Mouse (Mus musculus): ENCODE data around the gene Tent5d. TPM values are rescaled to one million over a fixed set of nuclear protein-coding genes. Genes with fewer than 3 reads are reported as not detected.

Tent5d gene
- not detected in 2 replicates for polyA plus RNA-seq (2015; fragmentation: Nextera tagmentation; extraction: Ambion mirVana)

DNA sequence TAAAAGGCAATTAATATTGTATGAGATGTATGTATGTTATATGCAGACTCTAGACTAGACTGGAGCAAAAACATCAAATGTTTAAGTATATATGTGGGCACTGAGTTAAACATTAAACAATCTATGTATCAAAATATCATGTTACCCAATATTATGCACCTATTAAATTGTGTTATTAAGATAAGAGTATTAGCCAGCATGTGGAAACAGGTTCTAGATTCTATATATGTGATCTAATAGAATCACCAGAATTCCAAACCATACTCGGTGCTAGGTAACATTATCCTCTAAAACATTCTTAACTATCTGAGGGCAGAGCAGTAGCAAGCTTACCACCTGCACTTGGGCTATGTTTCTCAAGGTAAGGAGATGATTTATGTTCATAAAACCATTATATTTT, at the start of gene Tent5d:
Gene Tent5d (plus strand): TSS at position 301 of the 400 bp plus-strand sequence.
- 100% methylated on average over 1 of the region's 1 CpGs for WGBS
- ATAC-seq = no peak
- H3K9me3 ChIP-seq (replicated peaks) = no peaks in the 10 kb centered on the region
- H3K4me1 ChIP-seq = no peaks in the 10 kb centered on the region
- H3K4me2 ChIP-seq = no peak within 1 kb of the TSS
- H3K27me3 ChIP-seq = no peaks in the 10 kb centered on the region
- no peaks in the 10 kb centered on the region for H3K36me3 ChIP-seq (ENCODE audit: poor library complexity, severe bottlenecking)
- no peak within 1 kb of the TSS for H3K27ac ChIP-seq
- no peak within 1 kb of the TSS for H3K4me3 ChIP-seq
- no peak within 1 kb of the TSS for H3K9ac ChIP-seq

DNA sequence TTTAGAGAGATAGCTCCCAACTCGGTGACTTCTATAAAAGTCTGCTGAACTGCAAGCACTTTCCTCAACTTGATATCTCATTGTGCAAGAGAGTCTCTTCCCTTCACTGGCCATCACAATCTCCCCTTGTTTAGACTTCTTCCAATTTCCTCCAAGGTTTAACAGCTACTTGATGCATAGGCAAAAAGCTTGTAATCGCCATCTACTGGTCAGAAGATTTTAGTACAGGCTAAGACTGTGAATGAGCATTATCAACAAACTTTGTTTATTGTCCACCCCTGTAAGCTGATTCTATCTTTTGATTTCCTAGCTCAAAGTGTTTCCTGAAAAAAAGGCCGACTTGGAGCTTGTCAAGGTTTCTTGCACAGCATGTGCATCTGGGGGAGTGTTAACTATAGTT, 24.5 kb upstream of the Tent5d start:
- WGBS = 22% methylated on average over 3 of the region's 3 CpGs
- Histone ChIP-seq H3K27me3 (no peaks in the 10 kb centered on the region), H3K27ac (no peak overlapping the region), H3K9me3 (replicated peaks) (no peaks in the 10 kb centered on the region), H3K4me1 (no peaks in the 10 kb centered on the region), H3K36me3 (ENCODE audit: poor library complexity, severe bottlenecking) (no peaks in the 10 kb centered on the region), H3K4me2 (no peak overlapping the region), H3K9ac (no peak overlapping the region), H3K4me3 (no peak overlapping the region)
- ATAC-seq = no peak

DNA sequence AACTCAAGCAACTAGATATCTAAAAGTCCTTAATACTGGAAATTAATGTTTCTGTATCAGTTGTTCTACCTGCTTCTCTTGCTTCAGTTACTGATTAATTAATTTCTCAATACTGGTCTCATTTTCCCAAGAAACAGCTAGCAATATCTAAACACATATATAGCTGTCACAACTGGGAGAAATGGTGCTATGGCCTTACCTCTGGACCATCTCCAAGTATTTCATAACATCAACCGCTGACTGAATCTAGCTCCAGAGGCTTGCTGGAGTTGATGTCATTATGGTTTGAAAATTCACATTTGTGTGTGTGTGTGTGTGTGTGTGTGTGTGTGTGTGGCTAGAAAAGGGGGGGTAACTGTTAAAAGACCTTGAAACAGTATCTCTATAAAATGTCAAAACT, 2.3 kb upstream of the Tent5d start:
- no peak for ATAC-seq
- no peak overlapping the region for H3K4me2 ChIP-seq
- H3K9ac ChIP-seq = no peak overlapping the region
- no peaks in the 10 kb centered on the region for H3K27me3 ChIP-seq
- WGBS = 100% methylated on average over 1 of the region's 1 CpGs
- no peak overlapping the region for H3K4me3 ChIP-seq
- H3K9me3 ChIP-seq (replicated peaks) = no peaks in the 10 kb centered on the region
- H3K27ac ChIP-seq = no peak overlapping the region
- no peaks in the 10 kb centered on the region for H3K4me1 ChIP-seq
- H3K36me3 ChIP-seq (ENCODE audit: poor library complexity, severe bottlenecking) = no peaks in the 10 kb centered on the region

- Histone ChIP-seq H3K27me3 (no peaks in the 10 kb centered on the region), H3K4me3 (no peak overlapping the region), H3K9ac (no peak overlapping the region), H3K9me3 (replicated peaks) (no peaks in the 10 kb centered on the region), H3K27ac (no peak overlapping the region), H3K36me3 (ENCODE audit: poor library complexity, severe bottlenecking) (no peaks in the 10 kb centered on the region), H3K4me1 (no peaks in the 10 kb centered on the region), H3K4me2 (no peak overlapping the region)
- no peak for ATAC-seq
- WGBS = 25% methylated on average over 8 of the region's 8 CpGs
These were observed 1.5 kb upstream of the Tent5d start for GRCm38 (mm10) chrX:107790750-107791493.

DNA sequence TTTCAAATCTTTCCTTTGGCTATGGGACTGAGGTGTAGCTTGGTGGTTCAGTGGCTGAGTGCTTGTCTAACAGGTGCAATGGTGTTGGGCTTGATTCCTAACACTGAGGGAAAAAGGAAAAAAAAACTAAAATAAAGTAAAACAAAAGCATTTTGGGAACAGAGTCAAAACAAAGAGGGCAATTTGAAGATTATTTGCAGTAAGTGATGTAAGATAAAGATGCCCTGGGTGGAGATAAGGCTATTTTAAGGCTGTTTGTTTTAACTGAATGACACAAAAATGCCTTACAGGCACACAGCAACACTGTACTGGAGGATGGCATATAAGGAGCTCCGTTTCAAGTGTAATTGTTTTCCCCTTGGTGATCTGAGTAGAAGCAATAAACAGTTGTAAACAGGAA, 3.4 kb downstream of the Tent5d start:
- no peaks in the 10 kb centered on the region for H3K9me3 ChIP-seq (replicated peaks)
- ATAC-seq = no peak
- no peaks in the 10 kb centered on the region for H3K4me1 ChIP-seq
- H3K36me3 ChIP-seq (ENCODE audit: poor library complexity, severe bottlenecking) = no peaks in the 10 kb centered on the region
- WGBS = 68% methylated on average over 1 of the region's 1 CpGs
- no peak overlapping the region for H3K27ac ChIP-seq
- no peak overlapping the region for H3K9ac ChIP-seq
- H3K4me3 ChIP-seq = no peak overlapping the region
- H3K4me2 ChIP-seq = no peak overlapping the region
- no peaks in the 10 kb centered on the region for H3K27me3 ChIP-seq

GRCm38 (mm10) chrX:107796919-107797318, 4.5 kb downstream of the Tent5d start:
- H3K4me1 ChIP-seq = no peaks in the 10 kb centered on the region
- no peak for ATAC-seq
- no peak overlapping the region for H3K9ac ChIP-seq
- H3K36me3 ChIP-seq (ENCODE audit: poor library complexity, severe bottlenecking) = no peaks in the 10 kb centered on the region
- no peak overlapping the region for H3K4me3 ChIP-seq
- H3K27me3 ChIP-seq = no peaks in the 10 kb centered on the region
- H3K4me2 ChIP-seq = no peak overlapping the region
- H3K9me3 ChIP-seq (replicated peaks) = no peaks in the 10 kb centered on the region
- WGBS = 96% methylated on average over 2 of the region's 2 CpGs
- H3K27ac ChIP-seq = no peak overlapping the region

GRCm38 (mm10) chrX:107812120-107812519, 19.7 kb downstream of the Tent5d start:
- Histone ChIP-seq H3K9ac (no peak overlapping the region), H3K27me3 (no peaks in the 10 kb centered on the region), H3K4me2 (no peak overlapping the region), H3K27ac (no peak overlapping the region), H3K4me1 (no peaks in the 10 kb centered on the region), H3K36me3 (ENCODE audit: poor library complexity, severe bottlenecking) (no peaks in the 10 kb centered on the region), H3K9me3 (replicated peaks) (no peaks in the 10 kb centered on the region), H3K4me3 (no peak overlapping the region)
- ATAC-seq = no peak

DNA sequence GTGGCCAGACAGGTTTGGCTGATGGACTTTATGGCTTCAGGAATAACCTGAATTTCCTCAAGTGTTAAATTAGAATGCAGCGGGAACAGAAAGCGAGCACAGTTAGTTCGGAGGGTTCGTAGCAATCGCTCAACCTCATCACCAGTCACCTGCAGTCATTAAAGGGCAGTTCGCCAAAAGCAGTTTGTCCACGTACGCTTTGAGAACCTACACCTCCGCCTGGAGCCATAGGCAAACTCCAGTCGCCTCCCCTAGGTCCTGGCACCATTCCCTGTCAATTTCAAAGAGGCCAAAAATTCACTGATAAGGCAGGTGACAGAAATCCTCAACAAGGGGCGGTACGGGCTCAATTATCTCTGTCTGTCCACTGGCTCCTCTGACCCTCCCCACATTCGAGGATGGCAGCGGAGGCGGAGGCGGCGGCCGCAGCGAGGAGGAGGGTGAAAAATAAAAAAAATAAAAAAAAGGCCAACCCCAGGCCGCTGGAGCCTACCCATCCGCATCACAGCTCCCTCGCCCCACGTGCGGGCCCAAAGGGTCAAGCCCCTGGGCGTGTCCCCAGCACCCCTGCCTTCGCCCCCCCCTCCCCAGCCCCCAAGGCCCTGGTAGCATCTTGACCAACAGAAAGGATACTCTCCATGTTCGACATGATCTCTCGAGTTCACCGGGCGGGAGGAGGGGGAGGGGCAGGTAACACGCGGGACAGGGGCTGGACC, 23.3 kb downstream of the Tent5d start:
- no peaks in the 10 kb centered on the region for H3K9me3 ChIP-seq (replicated peaks)
- H3K9ac ChIP-seq = peak overlapping the region; percentile 65
- no peaks in the 10 kb centered on the region for H3K27me3 ChIP-seq
- 22% methylated on average over 25 of the region's 32 CpGs for WGBS
- H3K4me1 ChIP-seq = no peaks in the 10 kb centered on the region
- H3K4me2 ChIP-seq = peak overlapping the region; percentile 60
- peak; percentile 82 for ATAC-seq
- H3K36me3 ChIP-seq (ENCODE audit: poor library complexity, severe bottlenecking) = no peaks in the 10 kb centered on the region
- peak overlapping the region; percentile 54 for H3K4me3 ChIP-seq
- H3K27ac ChIP-seq = no peak overlapping the region

- 24% methylated on average over 21 of the region's 28 CpGs for WGBS
- Histone ChIP-seq H3K36me3 (ENCODE audit: poor library complexity, severe bottlenecking) (no peaks in the 10 kb centered on the region), H3K27ac (no peak within 1 kb of the TSS)
These were observed 23.8 kb downstream of the Tent5d start, which contains the start of gene 2610002M06Rik for GRCm38 (mm10) chrX:107816218-107816554. TSS of gene 2610002M06Rik (minus strand) at chrX:107816334.

DNA sequence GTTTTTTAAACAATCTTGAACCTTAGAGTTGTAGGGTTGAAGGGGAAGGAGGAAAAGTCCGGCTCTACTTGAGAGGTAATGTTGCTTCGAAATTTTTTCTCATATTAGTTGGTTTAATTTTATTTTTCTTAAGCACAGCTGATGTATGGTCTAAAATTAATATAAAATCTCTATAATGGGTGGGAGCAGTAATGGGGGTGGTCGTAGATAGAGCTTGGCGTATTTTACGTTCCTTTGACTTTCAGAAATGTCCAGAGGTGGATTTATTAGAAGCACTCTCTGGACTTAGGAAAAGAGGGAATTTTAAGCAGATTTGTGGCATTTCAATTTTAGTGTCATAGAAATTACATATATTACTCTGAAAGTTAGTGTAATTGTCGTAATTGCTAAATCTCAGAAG, 24.3 kb downstream of the Tent5d start:
- no peak overlapping the region for H3K4me3 ChIP-seq
- peak overlapping the region; percentile 60 for H3K4me2 ChIP-seq
- H3K4me1 ChIP-seq = no peaks in the 10 kb centered on the region
- H3K9ac ChIP-seq = no peak overlapping the region
- no peaks in the 10 kb centered on the region for H3K36me3 ChIP-seq (ENCODE audit: poor library complexity, severe bottlenecking)
- H3K27me3 ChIP-seq = no peaks in the 10 kb centered on the region
- H3K27ac ChIP-seq = no peak overlapping the region
- WGBS = 88% methylated on average over 6 of the region's 6 CpGs
- H3K9me3 ChIP-seq (replicated peaks) = no peaks in the 10 kb centered on the region
- no peak for ATAC-seq

More at GRCm38 (mm10) chrX:107816218-107816554, 23.8 kb downstream of the Tent5d start, which contains the start of gene 2610002M06Rik:
- ATAC-seq = peak; percentile 98
- Histone ChIP-seq H3K9ac (peak within 1 kb of the TSS; percentile 65), H3K4me3 (peak within 1 kb of the TSS; percentile 54), H3K27me3 (no peaks in the 10 kb centered on the region), H3K9me3 (replicated peaks) (no peaks in the 10 kb centered on the region), H3K4me1 (no peaks in the 10 kb centered on the region), H3K4me2 (peak within 1 kb of the TSS; percentile 60)

- ATAC-seq = no peak
- no peak overlapping the region for H3K27ac ChIP-seq
- no peak overlapping the region for H3K4me3 ChIP-seq
- H3K27me3 ChIP-seq = no peaks in the 10 kb centered on the region
- no peaks in the 10 kb centered on the region for H3K4me1 ChIP-seq
- no peak overlapping the region for H3K4me2 ChIP-seq
- H3K9ac ChIP-seq = no peak overlapping the region
- no peaks in the 10 kb centered on the region for H3K36me3 ChIP-seq (ENCODE audit: poor library complexity, severe bottlenecking)
- 50% methylated on average over 4 of the region's 4 CpGs for WGBS
- no peaks in the 10 kb centered on the region for H3K9me3 ChIP-seq (replicated peaks)
These were observed 65.8 kb downstream of the Tent5d start for GRCm38 (mm10) chrX:107858165-107858564.

Data from forebrain, embryonic 13.5 days (tissue).